Mouse (Mus musculus) forebrain, embryonic 13.5 days (tissue): ENCODE data around the gene Dlg1. TPM values are rescaled to one million over a fixed set of nuclear protein-coding genes. Genes with fewer than 3 reads are reported as not detected.

Source experiments
- ATAC-seq: fragments of 200-750 bp; cut with Nextera tagmentation; 2 replicates; pipeline ENCODE4 v1.8.0; 2017
- H3K27ac ChIP-seq: fragments of 300-500 bp; sonication (generic); 2 replicates; pipeline ENCODE4 v1.5.1; 2015; ENCODE audit warnings: inconsistent platforms, mild to moderate bottlenecking, moderate library complexity
- H3K27me3 ChIP-seq: fragments of 300-500 bp; sonication (generic); 2 replicates; pipeline ENCODE4 v1.6.1; 2015; ENCODE audit warnings: mild to moderate bottlenecking, inconsistent platforms
- H3K36me3 ChIP-seq: fragments of 300-500 bp; sonication (generic); 2 replicates; pipeline ENCODE4 v1.6.1; 2015; ENCODE audit warnings: mild to moderate bottlenecking, inconsistent platforms; ENCODE audit not compliant: poor library complexity, severe bottlenecking
- H3K4me1 ChIP-seq: fragments of 300-500 bp; sonication (generic); 2 replicates; pipeline ENCODE4 v1.6.1; 2015; ENCODE audit warnings: inconsistent platforms
- H3K4me2 ChIP-seq: fragments of 300-500 bp; sonication (generic); 2 replicates; pipeline ENCODE4 v1.6.1; 2015; ENCODE audit warnings: inconsistent platforms, mild to moderate bottlenecking, moderate library complexity
- H3K4me3 ChIP-seq: fragments of 300-500 bp; sonication (generic); 2 replicates; pipeline ENCODE4 v1.5.1; 2015; ENCODE audit warnings: mild to moderate bottlenecking, inconsistent platforms
- H3K9ac ChIP-seq: fragments of 300-500 bp; sonication (generic); 2 replicates; pipeline ENCODE4 v1.6.1; 2015; ENCODE audit warnings: mild to moderate bottlenecking, inconsistent platforms
- H3K9me3 ChIP-seq: fragments of 300-500 bp; sonication (generic); replicated peaks from 2 replicates; pipeline ENCODE4 v1.6.1; 2016; ENCODE audit warnings: inconsistent platforms
- WGBS: fragments of 180-500 bp; shearing (Covaris S2); methylation state at CpG from one replicate; pipeline ENCODE4 v1.1.7; 2015; 5-methylcytosine and 5-hydroxymethylcytosine counted together
- polyA plus RNA-seq: library from polyadenylated mRNA; unstranded; fragments of >200 nt; fragmentation: Nextera tagmentation; extraction: Ambion mirVana; gene quantifications from 2 replicates; pipeline ENCODE4 v1.2.1, GENCODE M21; 2015

Dlg1 gene
- polyA plus RNA-seq, 1 experiment from 2014 or later, result 17.9 TPM

GRCm38 (mm10) chr16:31826049-31826448 lies 162.8 kb downstream of the Dlg1 start:
- no peaks in the 10 kb centered on the region for H3K27me3 ChIP-seq
- H3K4me2 ChIP-seq, result no peak overlapping the region
- H3K27ac ChIP-seq, result 0 out of 2 replicates have a peak overlapping the region, but pooled peaks have one; percentile 8
- no peak overlapping the region for H3K4me3 ChIP-seq
- no peak overlapping the region for H3K9ac ChIP-seq
- peaks cover 16% of the 10 kb centered on the region; the same call in 1 of the 2 replicates for H3K36me3 ChIP-seq
- WGBS, result 14% methylated on average over 4 of the region's 4 CpGs
- ATAC-seq, result no peak
- H3K4me1 ChIP-seq, result peaks cover 4% of the 10 kb centered on the region; the same call in 1 of the 2 replicates
- H3K9me3 ChIP-seq, result no peaks in the 10 kb centered on the region

DNA sequence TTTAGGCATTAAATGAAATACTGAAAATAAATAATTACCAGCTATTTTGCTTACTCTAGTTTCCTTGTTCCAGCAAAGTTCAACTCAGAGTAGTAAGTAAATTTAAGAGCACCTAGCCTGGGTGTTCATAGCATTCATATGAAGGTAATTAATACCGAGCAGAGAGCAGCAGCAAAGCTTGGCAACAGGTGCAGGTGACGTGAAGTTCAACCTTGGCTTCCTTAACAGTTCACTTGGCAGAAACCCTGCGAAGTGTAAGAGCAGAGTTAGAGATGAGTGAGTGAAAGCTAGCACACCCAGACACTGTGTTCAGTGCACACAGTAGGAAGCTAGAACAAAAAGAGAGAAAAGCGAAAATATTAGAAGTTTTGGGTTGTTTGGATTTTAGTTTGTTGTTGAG lies 167.5 kb downstream of the Dlg1 start:
- H3K9me3 ChIP-seq, result no peaks in the 10 kb centered on the region
- no peak overlapping the region for H3K4me2 ChIP-seq
- no peak overlapping the region for H3K9ac ChIP-seq
- no peaks in the 10 kb centered on the region for H3K27me3 ChIP-seq
- ATAC-seq, result no peak
- WGBS, result 92% methylated on average over 4 of the region's 4 CpGs
- H3K36me3 ChIP-seq, result peaks cover 21% of the 10 kb centered on the region; the same call in 1 of the 2 replicates
- H3K27ac ChIP-seq, result no peak overlapping the region
- no peak overlapping the region for H3K4me3 ChIP-seq
- peaks cover 8% of the 10 kb centered on the region for H3K4me1 ChIP-seq

GRCm38 (mm10) chr16:31832630-31833422 lies 169.6 kb downstream of the Dlg1 start:
- peaks cover 22% of the 10 kb centered on the region; the same call in 1 of the 2 replicates for H3K36me3 ChIP-seq
- no peak for ATAC-seq
- H3K4me3 ChIP-seq, result no peak overlapping the region
- H3K4me2 ChIP-seq, result no peak overlapping the region
- H3K27ac ChIP-seq, result no peak overlapping the region
- H3K9me3 ChIP-seq, result no peaks in the 10 kb centered on the region
- H3K9ac ChIP-seq, result no peak overlapping the region
- peaks cover 4% of the 10 kb centered on the region for H3K4me1 ChIP-seq
- no peaks in the 10 kb centered on the region for H3K27me3 ChIP-seq
- 93% methylated on average over 10 of the region's 10 CpGs for whole genome bisulfite sequencing

GRCm38 (mm10) chr16:31834011-31834584 lies 170.9 kb downstream of the Dlg1 start:
- Histone ChIP-seq H3K9me3 (no peaks in the 10 kb centered on the region), H3K9ac (no peak overlapping the region), H3K27me3 (no peaks in the 10 kb centered on the region), H3K4me2 (no peak overlapping the region), H3K36me3 (peaks cover 30% of the 10 kb centered on the region), H3K27ac (peak overlapping the region; percentile 21), H3K4me1 (peaks cover 4% of the 10 kb centered on the region), H3K4me3 (no peak overlapping the region)
- ATAC-seq, result no peak
- 58% methylated on average over 7 of the region's 7 CpGs for WGBS

- no peak for ATAC-seq
- Histone ChIP-seq H3K9me3 (no peaks in the 10 kb centered on the region), H3K27ac (no peak overlapping the region), H3K4me2 (no peak overlapping the region), H3K36me3 (peaks cover 25% of the 10 kb centered on the region), H3K27me3 (no peaks in the 10 kb centered on the region), H3K4me3 (no peak overlapping the region), H3K4me1 (peaks cover 4% of the 10 kb centered on the region), H3K9ac (no peak overlapping the region)
- 65% methylated on average over 2 of the region's 2 CpGs for WGBS
Observed at GRCm38 (mm10) chr16:31834662-31835318, 171.5 kb downstream of the Dlg1 start.

- peaks cover 4% of the 10 kb centered on the region for H3K4me1 ChIP-seq
- WGBS, result 90% methylated on average over 3 of the region's 3 CpGs
- no peak overlapping the region for H3K4me2 ChIP-seq
- no peak overlapping the region for H3K9ac ChIP-seq
- no peak overlapping the region for H3K27ac ChIP-seq
- no peak overlapping the region for H3K4me3 ChIP-seq
- no peak for ATAC-seq
- no peaks in the 10 kb centered on the region for H3K9me3 ChIP-seq
- no peaks in the 10 kb centered on the region for H3K27me3 ChIP-seq
- peaks cover 24% of the 10 kb centered on the region for H3K36me3 ChIP-seq
Observed at GRCm38 (mm10) chr16:31837362-31837761, 174.1 kb downstream of the Dlg1 start.

DNA sequence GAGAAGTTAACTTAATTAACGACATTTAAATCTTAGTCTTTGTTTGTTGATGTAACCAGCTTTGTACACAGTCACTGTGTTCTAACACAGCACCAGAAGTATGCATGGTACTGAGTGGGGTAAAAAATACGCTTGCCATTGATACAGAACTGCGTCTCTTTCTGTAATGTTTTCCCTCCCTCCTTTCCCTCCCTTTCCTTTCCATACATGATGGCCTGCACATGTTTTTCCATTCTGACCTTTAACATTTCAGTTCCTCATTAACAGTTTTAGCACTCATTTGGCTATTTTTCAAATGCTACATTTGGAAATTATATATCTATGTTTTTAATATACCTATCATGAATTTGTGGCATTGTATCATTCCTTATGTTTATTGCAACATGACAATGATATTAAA lies 181.0 kb downstream of the Dlg1 start:
- 0 out of 2 replicates have a peak, but pooled peaks cover 12% of the 10 kb centered on the region for H3K36me3 ChIP-seq
- no peaks in the 10 kb centered on the region for H3K9me3 ChIP-seq
- H3K27ac ChIP-seq, result no peak overlapping the region
- H3K9ac ChIP-seq, result no peak overlapping the region
- no peak overlapping the region for H3K4me3 ChIP-seq
- WGBS, result 90% methylated on average over 3 of the region's 3 CpGs
- no peaks in the 10 kb centered on the region for H3K4me1 ChIP-seq
- ATAC-seq, result no peak
- no peaks in the 10 kb centered on the region for H3K27me3 ChIP-seq
- no peak overlapping the region for H3K4me2 ChIP-seq

DNA sequence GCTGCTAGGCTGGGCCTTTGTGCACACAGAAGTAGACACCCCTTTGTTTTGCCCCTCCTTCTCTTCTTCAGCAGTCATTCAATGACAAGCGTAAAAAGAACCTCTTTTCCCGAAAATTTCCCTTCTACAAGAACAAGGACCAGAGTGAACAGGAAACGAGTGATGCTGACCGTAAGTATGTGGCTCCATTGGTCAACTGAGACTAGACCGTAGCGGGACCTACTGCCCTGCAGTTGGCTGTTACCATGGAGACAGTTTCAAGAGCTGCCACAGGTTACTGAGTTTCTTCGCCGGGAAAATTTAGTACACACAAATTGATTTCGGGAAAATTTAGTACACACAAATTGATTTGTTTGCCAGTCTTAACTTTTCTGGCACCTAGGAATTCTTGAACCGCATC lies 183.5 kb downstream of the Dlg1 start:
- no peak overlapping the region for H3K4me3 ChIP-seq
- H3K27ac ChIP-seq, result no peak overlapping the region
- H3K4me1 ChIP-seq, result no peaks in the 10 kb centered on the region
- H3K9ac ChIP-seq, result no peak overlapping the region
- peaks cover 14% of the 10 kb centered on the region; the same call in 1 of the 2 replicates for H3K36me3 ChIP-seq
- no peaks in the 10 kb centered on the region for H3K9me3 ChIP-seq
- no peak for ATAC-seq
- H3K27me3 ChIP-seq, result no peaks in the 10 kb centered on the region
- WGBS, result 69% methylated on average over 10 of the region's 10 CpGs
- no peak overlapping the region for H3K4me2 ChIP-seq

DNA sequence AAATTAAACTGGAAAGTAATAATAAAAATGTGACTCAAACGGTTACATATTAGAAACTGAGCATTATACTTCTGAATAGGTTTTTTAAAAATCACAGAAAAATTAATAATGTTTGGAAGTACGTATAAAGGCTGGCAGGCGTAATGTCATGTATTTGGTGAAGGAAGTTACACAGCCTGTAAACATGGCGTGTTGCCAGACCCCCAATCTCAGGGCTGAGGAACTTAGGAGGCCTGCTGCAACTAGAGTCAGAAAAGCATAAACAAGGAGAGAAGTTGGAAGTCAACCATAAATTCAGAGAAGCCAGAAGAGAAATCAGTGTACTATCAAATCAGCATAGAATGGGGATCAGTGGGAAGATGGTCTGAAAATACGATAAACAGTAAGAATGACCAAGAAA lies 200.7 kb downstream of the Dlg1 start:
- Histone ChIP-seq H3K4me1 (no peaks in the 10 kb centered on the region), H3K4me3 (no peak overlapping the region), H3K9me3 (peaks cover 4% of the 10 kb centered on the region), H3K9ac (no peak overlapping the region), H3K27me3 (no peaks in the 10 kb centered on the region), H3K4me2 (no peak overlapping the region), H3K27ac (no peak overlapping the region), H3K36me3 (peaks cover 80% of the 10 kb centered on the region)
- 96% methylated on average over 5 of the region's 5 CpGs for WGBS
- no peak for ATAC-seq

- H3K27me3 ChIP-seq, result no peaks in the 10 kb centered on the region
- peaks cover 4% of the 10 kb centered on the region for H3K9me3 ChIP-seq
- H3K4me2 ChIP-seq, result no peak overlapping the region
- no peak overlapping the region for H3K27ac ChIP-seq
- H3K9ac ChIP-seq, result no peak overlapping the region
- ATAC-seq, result no peak
- H3K4me3 ChIP-seq, result no peak overlapping the region
- H3K36me3 ChIP-seq, result peaks cover 71% of the 10 kb centered on the region
- 45% methylated on average over 3 of the region's 3 CpGs for WGBS
- no peaks in the 10 kb centered on the region for H3K4me1 ChIP-seq
Observed at GRCm38 (mm10) chr16:31865242-31865641, 202.0 kb downstream of the Dlg1 start.

- Histone ChIP-seq H3K27me3 (no peaks in the 10 kb centered on the region), H3K27ac (no peak overlapping the region), H3K9me3 (no peaks in the 10 kb centered on the region), H3K4me3 (no peak overlapping the region), H3K4me1 (no peaks in the 10 kb centered on the region), H3K4me2 (no peak overlapping the region), H3K36me3 (peaks cover 64% of the 10 kb centered on the region), H3K9ac (no peak overlapping the region)
- WGBS, result 94% methylated on average over 3 of the region's 3 CpGs
- ATAC-seq, result no peak
Observed at GRCm38 (mm10) chr16:31866911-31867310, 203.7 kb downstream of the Dlg1 start.

- WGBS, result 84% methylated on average over 4 of the region's 4 CpGs
- ATAC-seq, result no peak
- no peaks in the 10 kb centered on the region for H3K27me3 ChIP-seq
- H3K27ac ChIP-seq, result no peak overlapping the region
- H3K36me3 ChIP-seq, result peaks cover 62% of the 10 kb centered on the region
- H3K9ac ChIP-seq, result no peak overlapping the region
- H3K9me3 ChIP-seq, result no peaks in the 10 kb centered on the region
- no peak overlapping the region for H3K4me3 ChIP-seq
- no peaks in the 10 kb centered on the region for H3K4me1 ChIP-seq
- no peak overlapping the region for H3K4me2 ChIP-seq
Observed at GRCm38 (mm10) chr16:31867736-31868135, 204.5 kb downstream of the Dlg1 start.
